Mouse (Mus musculus) retina, embryonic 14.5 days (tissue): ENCODE results near the gene Ckap4.
"Not testable (repeated sequence)": the region's sequence is repeated elsewhere in the genome, so short reads cannot be mapped to it uniquely, and the experiment has no call there.

ENCODE experiments used
- DNase-seq: peaks from one replicate; pipeline ENCODE4 v3.0.0-alpha.2; 2015; ENCODE audit warnings: low spot score

Ckap4 gene

GRCm38 (mm10) chr10:84498867-84499266 is 35.0 kb downstream of the Ckap4 start:
- no peak for DNase-seq

GRCm38 (mm10) chr10:84496805-84497204 is 37.1 kb downstream of the Ckap4 start:
- DNase-seq: no peak

DNA sequence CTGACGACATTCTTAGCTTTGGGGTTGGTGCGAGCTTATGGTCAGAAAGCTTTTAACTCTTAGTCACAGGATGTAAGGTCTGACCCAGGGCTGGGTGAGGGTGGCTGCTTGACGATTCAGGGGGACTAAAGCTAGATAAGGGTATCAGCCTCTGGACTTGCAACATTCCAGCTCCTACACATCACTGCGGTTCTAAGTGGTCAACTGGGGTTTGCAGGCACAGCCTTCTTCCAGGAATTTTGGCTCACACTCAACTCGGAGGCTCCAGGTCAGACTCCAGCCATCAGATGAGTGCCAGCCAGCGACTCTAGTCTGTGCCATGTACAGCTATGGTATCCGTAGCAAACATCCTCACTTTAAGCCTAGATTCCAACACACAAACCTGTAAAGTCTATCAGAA is 39.4 kb downstream of the Ckap4 start:
- no peak for DNase-seq

- DNase-seq: no peak
Measured at GRCm38 (mm10) chr10:84490115-84490514, 43.7 kb downstream of the Ckap4 start.

- peak; percentile 79 for DNase-seq
Measured at GRCm38 (mm10) chr10:84488315-84488714, 45.5 kb downstream of the Ckap4 start.

GRCm38 (mm10) chr10:84484661-84485060 is 49.2 kb downstream of the Ckap4 start:
- DNase-seq: no peak

DNA sequence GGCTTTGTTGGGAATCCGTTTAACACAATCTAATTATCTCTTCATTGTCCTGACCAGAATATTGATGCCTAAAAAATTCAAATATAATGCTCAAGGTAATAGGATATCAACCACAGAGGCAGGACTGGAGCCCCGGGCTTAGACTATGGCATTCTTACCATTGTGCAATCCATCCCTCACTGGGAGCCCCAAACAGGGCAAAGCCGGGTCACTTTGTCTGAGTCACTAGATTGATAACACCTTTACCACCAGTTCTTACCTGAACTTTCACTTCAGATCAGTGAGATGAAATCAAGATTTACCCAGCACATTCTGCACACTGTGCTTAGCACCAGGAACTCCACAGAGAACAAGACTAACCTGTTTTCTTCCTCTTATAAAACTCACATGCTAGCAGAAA is 50.3 kb downstream of the Ckap4 start:
- no peak for DNase-seq

DNA sequence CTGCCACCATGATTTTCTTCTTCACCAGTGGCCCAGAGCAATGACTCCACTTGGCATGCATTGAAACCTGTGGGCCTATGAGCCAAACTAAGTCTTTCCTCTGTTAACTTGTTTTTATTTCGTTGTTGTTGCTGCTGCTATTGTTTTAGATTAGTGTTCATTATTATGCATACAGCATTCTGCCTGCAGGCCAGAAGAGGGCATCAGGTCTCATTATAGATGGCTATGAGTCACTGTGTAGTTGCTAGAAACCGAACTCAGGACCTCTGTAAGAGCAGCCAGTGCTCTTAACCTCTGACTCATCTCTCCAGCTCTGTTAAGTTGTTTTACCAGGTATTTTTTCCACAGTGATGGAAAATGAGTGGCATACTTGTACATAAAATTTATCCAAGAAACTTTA is 50.8 kb downstream of the Ckap4 start:
- no peak for DNase-seq

DNA sequence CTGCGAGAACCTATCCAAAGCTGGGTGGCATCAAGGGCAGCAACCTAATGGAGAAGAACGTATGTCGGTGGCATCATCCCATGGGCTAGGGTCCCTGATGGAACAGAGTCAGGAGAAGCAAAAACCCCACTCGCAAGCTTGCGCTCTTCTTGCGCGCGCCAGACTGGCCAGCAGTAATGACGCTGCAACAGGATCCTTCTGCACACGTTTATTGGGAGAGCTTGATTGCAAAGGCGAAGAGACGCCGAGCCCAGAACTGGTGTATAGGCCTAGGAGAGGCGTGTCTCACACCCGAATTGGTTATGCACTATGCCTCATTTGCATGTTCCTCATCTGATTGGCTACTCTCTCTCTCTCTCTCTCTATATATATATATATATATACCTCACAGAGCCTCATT is 51.4 kb downstream of the Ckap4 start:
- not testable (repeated sequence) for DNase-seq

- no peak for DNase-seq
Measured at GRCm38 (mm10) chr10:84481327-84481671, 52.6 kb downstream of the Ckap4 start.

DNA sequence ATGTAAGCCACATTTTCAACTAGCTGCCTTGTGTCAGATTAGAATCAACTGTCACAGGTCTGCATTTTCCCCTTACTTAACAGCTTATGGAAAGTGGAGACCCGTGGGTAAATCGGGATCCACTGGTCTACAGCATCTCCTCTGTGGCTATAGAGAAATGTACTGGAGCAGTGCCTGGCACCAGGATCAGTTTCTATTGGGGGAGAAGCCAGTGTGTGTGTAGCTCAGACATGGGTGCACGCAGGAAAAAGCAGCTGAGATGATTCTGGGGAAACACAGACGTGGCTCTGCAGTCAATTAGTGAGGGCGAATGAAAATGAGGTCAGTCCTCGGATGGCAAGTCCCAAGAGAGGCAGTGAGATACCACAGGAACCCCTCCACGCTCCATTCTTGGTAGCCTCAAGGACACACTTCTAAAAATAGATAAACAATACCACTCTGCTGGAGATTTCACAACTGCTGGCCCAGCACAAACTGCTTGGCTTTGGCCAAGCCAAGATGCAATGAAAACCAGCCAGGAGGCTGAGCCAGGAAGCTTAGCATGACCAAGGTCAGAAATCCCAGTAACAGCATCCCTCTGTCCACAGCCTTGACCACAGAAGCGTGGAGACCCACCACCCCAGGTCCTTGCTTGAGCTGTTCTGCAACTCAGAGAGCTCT is 53.1 kb downstream of the Ckap4 start:
- DNase-seq: no peak

DNA sequence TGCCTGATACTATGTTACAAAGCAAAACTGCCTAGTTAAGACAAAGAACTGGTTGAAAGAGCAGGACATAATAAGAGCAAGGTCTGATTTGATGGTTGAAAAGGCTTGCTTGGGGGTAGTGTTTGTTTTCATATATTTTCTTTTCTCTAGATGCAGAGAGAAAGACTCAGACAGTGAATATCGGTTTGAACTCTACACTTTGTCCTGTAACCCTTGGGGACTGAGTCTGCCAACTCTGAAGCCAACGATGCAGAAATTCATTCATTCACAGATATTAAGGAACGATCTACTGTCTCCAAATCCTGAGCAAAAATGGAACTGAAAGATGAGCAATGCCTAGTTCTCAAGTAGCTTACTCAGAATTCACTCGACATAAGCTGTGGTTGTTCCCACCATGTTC is 53.7 kb downstream of the Ckap4 start:
- DNase-seq: no peak

GRCm38 (mm10) chr10:84477613-84478076 is 56.2 kb downstream of the Ckap4 start:
- peak; percentile 73 for DNase-seq

- no peak for DNase-seq
Measured at GRCm38 (mm10) chr10:84477045-84477612, 56.7 kb downstream of the Ckap4 start.
